Mouse (Mus musculus) monocyte, adult 2 months (primary cell): ENCODE measurements around the gene Efhd2.

Source experiments
- DNase-seq, 2 experiments: peaks; one replicate each; pipeline ENCODE4 v3.0.0; 2022; ENCODE audit warnings: low spot score in 2 of 2, low read depth in 1 of 2

Gene Efhd2

GRCm38 (mm10) chr4:141881289-141881914, 6.7 kb upstream of the Efhd2 start:
- DNase-seq = no peak

- DNase-seq = no peak
These were observed 5.2 kb upstream of the Efhd2 start for GRCm38 (mm10) chr4:141879875-141880274.

GRCm38 (mm10) chr4:141879074-141879473, 4.4 kb upstream of the Efhd2 start:
- no peak for DNase-seq

GRCm38 (mm10) chr4:141878621-141879020, 3.9 kb upstream of the Efhd2 start:
- no peak for DNase-seq

- no peak for DNase-seq
These were observed 875 bp upstream of the Efhd2 start for GRCm38 (mm10) chr4:141875481-141876108.

GRCm38 (mm10) chr4:141874111-141874600, 564 bp downstream of the Efhd2 start:
- DNase-seq = no peak

- no peak for DNase-seq
These were observed 1.7 kb downstream of the Efhd2 start for GRCm38 (mm10) chr4:141872977-141873376.

GRCm38 (mm10) chr4:141871909-141872308, 2.8 kb downstream of the Efhd2 start:
- no peak for DNase-seq

- DNase-seq = no peak
These were observed 3.4 kb downstream of the Efhd2 start for GRCm38 (mm10) chr4:141871333-141871725.

- DNase-seq = peak; percentile 70 to 86
These were observed 3.9 kb downstream of the Efhd2 start for GRCm38 (mm10) chr4:141870666-141871332.

GRCm38 (mm10) chr4:141869436-141870215, 5.1 kb downstream of the Efhd2 start:
- peak in 1 of 2 experiments; percentile 62 for DNase-seq

- DNase-seq = no peak
These were observed 6.7 kb downstream of the Efhd2 start for GRCm38 (mm10) chr4:141868051-141868450.

- DNase-seq = no peak
These were observed 7.2 kb downstream of the Efhd2 start for GRCm38 (mm10) chr4:141867498-141867897.

- DNase-seq = no peak
These were observed 7.7 kb downstream of the Efhd2 start for GRCm38 (mm10) chr4:141866933-141867490.

GRCm38 (mm10) chr4:141865600-141865999, 9.1 kb downstream of the Efhd2 start:
- DNase-seq = no peak

- DNase-seq = no peak
These were observed 9.7 kb downstream of the Efhd2 start for GRCm38 (mm10) chr4:141865006-141865405.

GRCm38 (mm10) chr4:141864506-141864905, 10.2 kb downstream of the Efhd2 start:
- DNase-seq = no peak

GRCm38 (mm10) chr4:141863726-141864280, 10.9 kb downstream of the Efhd2 start:
- DNase-seq = no peak

GRCm38 (mm10) chr4:141862867-141863266, 11.9 kb downstream of the Efhd2 start:
- DNase-seq = no peak

GRCm38 (mm10) chr4:141861591-141862295, 13.0 kb downstream of the Efhd2 start:
- DNase-seq = no peak
